Mouse (Mus musculus): ENCODE measurements around the gene Egfl6. TPM values are rescaled to one million over a fixed set of nuclear protein-coding genes. Genes with fewer than 3 reads are reported as not detected.

Egfl6 gene
- polyA plus RNA-seq, 1 experiment from 2014 or later, result 14.1 TPM

GRCm38 (mm10) chrX:166552355-166552754, 33.2 kb downstream of the Egfl6 start:
- TF ChIP-seq CTCF (IDR thresholded peaks at IDR 0.05; ENCODE audit: low read depth), result no peak
- no peaks in the 10 kb centered on the region for H3K9me3 ChIP-seq (replicated peaks; ENCODE audit: low read length)
- H3K27me3 ChIP-seq (ENCODE audit: insufficient read depth, low read length), result no peaks in the 10 kb centered on the region
- ATAC-seq (replicated peaks; ENCODE audit: low FRiP score, low read depth) (no peak), DNase-seq (ENCODE audit: low spot score) (no peak)
- H3K4me3 ChIP-seq (replicated peaks; ENCODE audit: low read depth, low read length), result no peak overlapping the region
- H3K36me3 ChIP-seq (ENCODE audit: insufficient read depth, low read length), result no peaks in the 10 kb centered on the region
- no peak overlapping the region for H3K27ac ChIP-seq
- no peak overlapping the region for H3K9ac ChIP-seq (ENCODE audit: low read depth, low read length)
- H3K4me2 ChIP-seq (ENCODE audit: low read length), result no peak overlapping the region
- WGBS, result 77% methylated on average over 7 of the region's 7 CpGs
- H3K4me1 ChIP-seq (replicated peaks; ENCODE audit: insufficient read depth, low read length), result no peaks in the 10 kb centered on the region

GRCm38 (mm10) chrX:166546495-166546894, 39.0 kb downstream of the Egfl6 start:
- no peak overlapping the region for H3K4me3 ChIP-seq (replicated peaks; ENCODE audit: low read depth, low read length)
- H3K27me3 ChIP-seq (ENCODE audit: insufficient read depth, low read length), result no peaks in the 10 kb centered on the region
- no peak for DNase-seq (ENCODE audit: low spot score)
- no peak overlapping the region for H3K4me2 ChIP-seq (ENCODE audit: low read length)
- H3K9ac ChIP-seq (ENCODE audit: low read depth, low read length), result no peak overlapping the region
- WGBS, result 59% methylated on average over 2 of the region's 2 CpGs
- no peaks in the 10 kb centered on the region for H3K9me3 ChIP-seq (replicated peaks; ENCODE audit: low read length)
- H3K36me3 ChIP-seq (ENCODE audit: insufficient read depth, low read length), result no peaks in the 10 kb centered on the region
- no peaks in the 10 kb centered on the region for H3K4me1 ChIP-seq (replicated peaks; ENCODE audit: insufficient read depth, low read length)
- no peak for TF ChIP-seq CTCF (IDR thresholded peaks at IDR 0.05; ENCODE audit: low read depth)
- no peak for ATAC-seq (replicated peaks; ENCODE audit: low FRiP score, low read depth)
- no peak overlapping the region for H3K27ac ChIP-seq

- ATAC-seq (replicated peaks; ENCODE audit: low FRiP score, low read depth) (no peak), DNase-seq (ENCODE audit: low spot score) (no peak)
- H3K4me2 ChIP-seq (ENCODE audit: low read length), result no peak overlapping the region
- WGBS, result 43% methylated on average over 4 of the region's 4 CpGs
- H3K9me3 ChIP-seq (replicated peaks; ENCODE audit: low read length), result no peaks in the 10 kb centered on the region
- no peaks in the 10 kb centered on the region for H3K4me1 ChIP-seq (replicated peaks; ENCODE audit: insufficient read depth, low read length)
- no peaks in the 10 kb centered on the region for H3K27me3 ChIP-seq (ENCODE audit: insufficient read depth, low read length)
- H3K36me3 ChIP-seq (ENCODE audit: insufficient read depth, low read length), result no peaks in the 10 kb centered on the region
- TF ChIP-seq CTCF (IDR thresholded peaks at IDR 0.05; ENCODE audit: low read depth), result no peak
- no peak overlapping the region for H3K27ac ChIP-seq
- H3K4me3 ChIP-seq (replicated peaks; ENCODE audit: low read depth, low read length), result no peak overlapping the region
- H3K9ac ChIP-seq (ENCODE audit: low read depth, low read length), result no peak overlapping the region
Observed at GRCm38 (mm10) chrX:166535138-166535537, 50.4 kb downstream of the Egfl6 start.

- no peak overlapping the region for H3K9ac ChIP-seq (ENCODE audit: low read depth, low read length)
- DNase-seq (ENCODE audit: low spot score) (no peak), ATAC-seq (replicated peaks; ENCODE audit: low FRiP score, low read depth) (no peak)
- no peak overlapping the region for H3K4me3 ChIP-seq (replicated peaks; ENCODE audit: low read depth, low read length)
- no peak overlapping the region for H3K27ac ChIP-seq
- no peak overlapping the region for H3K4me2 ChIP-seq (ENCODE audit: low read length)
- 86% methylated on average over 4 of the region's 4 CpGs for WGBS
- no peaks in the 10 kb centered on the region for H3K36me3 ChIP-seq (ENCODE audit: insufficient read depth, low read length)
- no peak for TF ChIP-seq CTCF (IDR thresholded peaks at IDR 0.05; ENCODE audit: low read depth)
- no peaks in the 10 kb centered on the region for H3K9me3 ChIP-seq (replicated peaks; ENCODE audit: low read length)
- no peaks in the 10 kb centered on the region for H3K4me1 ChIP-seq (replicated peaks; ENCODE audit: insufficient read depth, low read length)
- no peaks in the 10 kb centered on the region for H3K27me3 ChIP-seq (ENCODE audit: insufficient read depth, low read length)
Observed at GRCm38 (mm10) chrX:166533432-166533831, 52.1 kb downstream of the Egfl6 start.

- DNase-seq (ENCODE audit: low spot score), result no peak
- 43% methylated on average over 6 of the region's 6 CpGs for WGBS
- H3K9me3 ChIP-seq (replicated peaks; ENCODE audit: low read length), result no peaks in the 10 kb centered on the region
- no peak for TF ChIP-seq CTCF (IDR thresholded peaks at IDR 0.05; ENCODE audit: low read depth)
- no peak overlapping the region for H3K4me3 ChIP-seq (replicated peaks; ENCODE audit: low read depth, low read length)
- no peaks in the 10 kb centered on the region for H3K4me1 ChIP-seq (replicated peaks; ENCODE audit: insufficient read depth, low read length)
- no peak overlapping the region for H3K4me2 ChIP-seq (ENCODE audit: low read length)
- H3K9ac ChIP-seq (ENCODE audit: low read depth, low read length), result no peak overlapping the region
- H3K27ac ChIP-seq, result no peak overlapping the region
- no peaks in the 10 kb centered on the region for H3K36me3 ChIP-seq (ENCODE audit: insufficient read depth, low read length)
- H3K27me3 ChIP-seq (ENCODE audit: insufficient read depth, low read length), result no peaks in the 10 kb centered on the region
- no peak for ATAC-seq (replicated peaks; ENCODE audit: low FRiP score, low read depth)
Observed at GRCm38 (mm10) chrX:166531671-166532070, 53.8 kb downstream of the Egfl6 start.

- no peak for DNase-seq (ENCODE audit: low spot score)
- Histone ChIP-seq H3K4me3 (replicated peaks; ENCODE audit: low read depth, low read length) (no peak overlapping the region), H3K27me3 (ENCODE audit: insufficient read depth, low read length) (no peaks in the 10 kb centered on the region), H3K27ac (no peak overlapping the region), H3K9ac (ENCODE audit: low read depth, low read length) (no peak overlapping the region), H3K36me3 (ENCODE audit: insufficient read depth, low read length) (no peaks in the 10 kb centered on the region), H3K4me1 (replicated peaks; ENCODE audit: insufficient read depth, low read length) (no peaks in the 10 kb centered on the region), H3K4me2 (ENCODE audit: low read length) (no peak overlapping the region), H3K9me3 (replicated peaks; ENCODE audit: low read length) (no peaks in the 10 kb centered on the region)
- WGBS, result 94% methylated on average over 3 of the region's 3 CpGs
- no peak for TF ChIP-seq CTCF (IDR thresholded peaks at IDR 0.05; ENCODE audit: low read depth)
- no peak for ATAC-seq (replicated peaks; ENCODE audit: low FRiP score, low read depth)
Observed at GRCm38 (mm10) chrX:166528126-166528525, 57.4 kb downstream of the Egfl6 start.

GRCm38 (mm10) chrX:166525637-166526315, 59.7 kb downstream of the Egfl6 start:
- no peak overlapping the region for H3K9ac ChIP-seq (ENCODE audit: low read depth, low read length)
- no peak for TF ChIP-seq CTCF (IDR thresholded peaks at IDR 0.05; ENCODE audit: low read depth)
- H3K4me3 ChIP-seq (replicated peaks; ENCODE audit: low read depth, low read length), result no peak overlapping the region
- no peaks in the 10 kb centered on the region for H3K27me3 ChIP-seq (ENCODE audit: insufficient read depth, low read length)
- DNase-seq (ENCODE audit: low spot score), result no peak
- H3K4me2 ChIP-seq (ENCODE audit: low read length), result no peak overlapping the region
- H3K4me1 ChIP-seq (replicated peaks; ENCODE audit: insufficient read depth, low read length), result no peaks in the 10 kb centered on the region
- H3K36me3 ChIP-seq (ENCODE audit: insufficient read depth, low read length), result no peaks in the 10 kb centered on the region
- WGBS, result 81% methylated on average over 2 of the region's 2 CpGs
- ATAC-seq (replicated peaks; ENCODE audit: low FRiP score, low read depth), result no peak
- H3K27ac ChIP-seq, result no peak overlapping the region
- no peaks in the 10 kb centered on the region for H3K9me3 ChIP-seq (replicated peaks; ENCODE audit: low read length)

All from kidney, postnatal 0 days (tissue).